Mouse (Mus musculus) layer of hippocampus, adult 18-20 months (tissue): ENCODE measurements around the gene Plekha5. TPM values are rescaled to one million over a fixed set of nuclear protein-coding genes. Genes with fewer than 3 reads are reported as not detected.
A peak's percentile ranks its signal among the peaks of the same experiment; 100 is the strongest.

Experiments used
- DNase-seq, 2 experiments: peaks; one replicate each; pipeline ENCODE4 v3.0.0; 2022; ENCODE audit warnings: low spot score in 2 of 2
- total RNA-seq, 2 experiments: library from RNA; stranded (reverse); gene quantifications; 2 replicates each; pipeline ENCODE4 v1.2.3; 2021

Plekha5 gene
- total RNA-seq, 2 experiments from 2014 or later, result 99.4 to 104 TPM

- no peak for DNase-seq
Measured at GRCm38 (mm10) chr6:140454388-140454787, 30.5 kb downstream of the Plekha5 start.

DNA sequence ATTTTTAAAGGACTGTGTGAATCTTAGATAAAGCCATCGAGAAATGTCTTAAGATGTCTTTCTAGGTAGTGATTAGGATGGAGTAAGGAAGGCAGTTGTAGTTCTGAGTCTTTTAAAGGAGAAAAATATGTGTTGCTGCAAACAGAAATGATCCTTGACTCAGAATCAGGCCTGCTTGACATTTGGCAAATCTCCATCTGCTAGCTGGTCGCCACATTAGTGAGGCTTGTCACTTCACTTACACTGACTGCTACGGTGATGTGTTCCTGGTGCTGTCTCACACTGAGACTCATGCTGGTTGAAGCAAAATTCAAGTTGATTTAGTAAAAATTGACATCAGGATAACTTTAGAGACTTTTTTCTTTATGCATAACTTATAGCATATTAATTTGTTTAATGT, 32.0 kb downstream of the Plekha5 start:
- no peak for DNase-seq

DNA sequence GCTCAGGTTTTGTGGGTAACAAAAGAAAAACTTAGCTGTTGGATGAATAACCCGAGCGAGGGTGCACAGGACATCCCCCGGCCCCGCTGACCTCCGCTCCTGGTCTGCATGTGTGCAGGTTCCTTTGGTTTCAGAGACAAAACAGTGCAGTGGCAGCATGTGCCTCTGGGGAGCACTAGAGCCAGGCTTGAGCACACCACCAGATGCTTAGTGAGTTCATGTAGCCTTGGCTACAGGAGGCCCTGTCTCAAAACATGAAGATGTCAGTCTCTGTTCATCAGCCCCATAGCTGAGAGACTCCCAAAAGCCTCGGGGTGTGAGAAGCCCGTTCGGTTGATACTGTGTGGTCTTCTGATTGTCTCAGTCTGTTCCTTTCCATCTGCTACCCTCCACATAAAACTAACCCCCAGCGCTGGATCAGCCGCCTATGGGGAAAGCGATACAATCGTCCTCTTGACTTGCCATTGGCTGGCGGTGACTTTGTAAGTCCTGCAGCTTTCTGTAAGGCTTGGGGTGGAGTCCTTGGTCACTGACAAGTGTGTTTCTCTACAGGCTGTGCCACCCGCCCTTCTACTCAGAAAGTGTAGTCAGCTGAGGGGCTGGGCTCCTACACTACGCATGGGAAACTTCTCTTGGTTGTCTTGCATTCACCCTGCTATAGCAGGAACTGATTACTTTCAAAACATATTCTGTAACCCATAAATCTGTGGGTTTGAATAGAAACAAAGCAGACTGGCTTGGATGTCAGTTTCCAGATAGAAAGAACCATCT, 32.7 kb downstream of the Plekha5 start:
- DNase-seq, result no peak

DNA sequence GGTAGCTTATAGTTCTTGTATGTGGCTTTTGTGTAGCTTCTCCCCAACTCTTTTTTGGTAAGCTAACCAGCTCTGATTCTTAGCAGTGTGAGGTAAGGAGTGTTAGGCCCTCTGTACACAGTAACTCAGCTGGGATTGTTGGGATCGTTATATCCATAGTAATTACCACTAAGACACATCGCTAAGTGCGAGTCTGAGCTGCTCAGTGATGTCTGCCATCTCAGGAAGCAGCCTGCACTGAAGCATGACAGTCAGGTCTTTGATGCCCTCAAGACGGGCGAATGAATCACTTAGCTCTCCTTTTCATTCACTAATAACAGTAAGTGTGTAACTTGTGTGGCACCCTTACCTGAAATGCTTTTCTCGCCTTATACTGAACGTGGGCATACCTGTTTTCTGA, 36.5 kb downstream of the Plekha5 start:
- no peak for DNase-seq

GRCm38 (mm10) chr6:140464818-140465217, 41.0 kb downstream of the Plekha5 start:
- no peak for DNase-seq

DNA sequence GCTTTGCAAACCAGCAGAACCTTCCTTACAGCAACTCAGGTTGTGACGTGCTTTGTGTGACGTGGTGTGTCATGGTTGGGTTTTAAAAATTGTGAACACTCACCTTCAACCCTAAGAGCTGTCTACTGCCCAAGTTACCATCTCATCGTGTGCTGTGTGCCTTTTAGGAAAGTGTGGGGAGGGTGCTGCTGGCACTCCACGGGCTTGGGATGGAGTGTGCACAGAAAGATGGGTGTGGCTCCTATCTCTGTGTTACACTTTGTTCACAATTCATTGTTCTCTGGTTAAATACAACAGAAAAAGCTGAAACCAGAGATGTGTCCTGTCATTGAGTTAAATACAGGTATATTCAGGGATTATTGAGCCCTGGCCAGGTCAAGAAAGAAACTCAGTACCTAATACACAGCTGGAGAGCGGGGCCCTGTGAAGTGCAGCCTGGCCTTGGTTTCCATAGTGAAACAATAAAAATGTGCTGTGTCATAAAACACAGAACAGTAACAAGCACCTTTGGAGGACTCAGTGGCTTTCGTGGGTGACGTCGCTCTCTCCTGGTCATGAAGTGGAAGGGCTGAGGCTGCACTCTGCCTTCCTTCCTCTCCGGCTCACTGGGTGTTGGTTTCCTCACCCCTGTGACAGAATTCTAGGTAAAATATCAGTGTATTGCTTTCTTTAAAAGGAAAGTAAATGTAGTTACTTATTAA, 42.2 kb downstream of the Plekha5 start:
- no peak for DNase-seq

GRCm38 (mm10) chr6:140466841-140467240, 43.0 kb downstream of the Plekha5 start:
- DNase-seq, result no peak

DNA sequence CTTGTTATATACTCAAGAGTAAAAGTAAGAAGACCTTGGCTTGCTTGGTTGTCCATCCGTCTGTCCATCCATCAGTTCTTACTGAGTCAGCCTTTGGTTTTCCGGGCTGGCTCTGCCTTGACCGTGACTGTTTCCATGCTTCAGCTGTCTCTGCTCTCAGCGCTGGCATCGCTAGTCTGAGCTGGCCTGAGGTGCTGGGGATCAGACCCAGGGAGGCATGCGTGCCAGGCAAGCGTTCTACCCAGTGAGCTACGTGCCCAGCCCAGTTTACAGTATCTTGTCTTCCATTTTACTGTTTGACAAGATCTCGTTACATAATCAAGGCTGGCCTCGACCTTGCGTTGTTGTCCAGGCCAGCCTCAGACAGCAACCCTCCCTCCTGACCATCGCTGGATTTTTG, 44.0 kb downstream of the Plekha5 start:
- DNase-seq, result no peak

- DNase-seq, result no peak
Measured at GRCm38 (mm10) chr6:140469791-140470190, 45.9 kb downstream of the Plekha5 start.

- DNase-seq, result no peak
Measured at GRCm38 (mm10) chr6:140471751-140472150, 47.9 kb downstream of the Plekha5 start.

DNA sequence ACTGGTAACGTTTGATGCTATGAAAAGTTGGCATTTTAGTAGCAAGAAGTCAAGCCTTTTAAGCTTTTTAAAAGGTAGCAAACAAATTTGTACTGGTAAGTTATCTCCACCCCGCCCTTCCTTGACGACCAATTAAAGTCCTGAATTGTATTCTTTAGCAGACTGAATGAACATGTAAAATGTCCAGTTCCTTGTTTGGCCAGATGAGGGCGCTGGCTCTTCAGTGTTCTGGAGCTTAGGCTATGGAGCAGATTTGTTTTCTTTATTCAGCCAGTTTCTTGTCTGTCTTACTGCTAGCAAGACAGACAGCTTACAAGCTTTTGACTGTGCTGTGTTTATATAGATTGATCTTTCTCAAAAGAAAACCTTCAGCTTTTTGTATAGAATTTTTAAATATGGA, 48.5 kb downstream of the Plekha5 start:
- peak; percentile 60 to 90 for DNase-seq

DNA sequence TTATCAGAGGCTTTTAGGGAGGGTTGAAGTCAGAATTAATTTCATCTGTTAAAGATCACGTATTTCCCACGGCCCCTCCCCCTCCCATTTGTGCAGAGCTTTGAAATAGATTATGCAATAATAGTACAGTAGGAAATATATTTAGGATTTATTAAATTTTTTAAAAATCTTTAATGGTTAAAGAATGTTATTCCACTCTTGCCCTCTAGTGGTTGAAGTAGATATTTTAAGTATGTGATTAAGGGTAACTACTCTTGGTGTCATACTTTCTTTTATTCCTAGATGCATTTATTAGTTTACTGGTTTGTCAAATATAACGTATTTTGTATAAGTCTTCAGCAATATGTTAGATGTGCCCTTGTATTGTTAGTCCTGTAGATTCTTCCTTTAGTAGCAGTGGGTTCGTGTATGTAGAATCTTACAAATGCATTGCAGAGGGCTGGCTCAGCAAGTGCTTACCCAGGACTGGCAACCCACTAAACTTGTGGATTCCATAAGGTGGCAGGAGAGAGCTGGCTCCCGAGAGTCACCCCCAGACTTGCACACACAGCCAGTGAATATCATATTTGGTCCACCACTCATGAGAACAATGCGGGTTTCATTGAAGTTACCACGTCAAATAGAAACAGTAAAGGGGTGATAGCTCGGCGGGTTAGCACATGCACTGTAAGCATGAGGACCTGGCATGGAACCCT, 51.7 kb downstream of the Plekha5 start:
- no peak for DNase-seq

- no peak for DNase-seq
Measured at GRCm38 (mm10) chr6:140476981-140477380, 53.1 kb downstream of the Plekha5 start.

GRCm38 (mm10) chr6:140478031-140478430, 54.2 kb downstream of the Plekha5 start:
- DNase-seq, result no peak

DNA sequence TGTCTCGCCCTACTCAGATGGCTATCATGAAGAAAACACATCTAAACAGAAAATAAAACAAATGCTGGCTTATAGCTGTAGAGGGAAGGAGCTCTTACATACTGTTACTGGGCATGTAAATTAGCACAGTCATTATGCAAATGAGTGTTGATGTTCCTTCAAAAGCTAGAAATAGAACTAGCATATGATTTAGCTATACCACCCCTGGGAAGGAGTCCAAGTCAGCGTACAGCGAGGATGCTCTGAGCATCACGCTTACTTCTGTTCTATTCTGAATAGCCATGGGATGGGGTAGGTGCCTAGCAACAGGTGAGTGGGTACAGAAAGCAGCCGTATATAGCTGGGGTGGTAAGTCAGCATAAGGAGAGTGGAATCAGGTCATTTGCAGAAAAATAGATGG, 55.1 kb downstream of the Plekha5 start:
- peak in 1 of 2 experiments; percentile 58 for DNase-seq

GRCm38 (mm10) chr6:140480425-140481081, 56.7 kb downstream of the Plekha5 start:
- DNase-seq, result no peak

GRCm38 (mm10) chr6:140481701-140482460, 58.0 kb downstream of the Plekha5 start:
- DNase-seq, result peak in 1 of 2 experiments; percentile 69

DNA sequence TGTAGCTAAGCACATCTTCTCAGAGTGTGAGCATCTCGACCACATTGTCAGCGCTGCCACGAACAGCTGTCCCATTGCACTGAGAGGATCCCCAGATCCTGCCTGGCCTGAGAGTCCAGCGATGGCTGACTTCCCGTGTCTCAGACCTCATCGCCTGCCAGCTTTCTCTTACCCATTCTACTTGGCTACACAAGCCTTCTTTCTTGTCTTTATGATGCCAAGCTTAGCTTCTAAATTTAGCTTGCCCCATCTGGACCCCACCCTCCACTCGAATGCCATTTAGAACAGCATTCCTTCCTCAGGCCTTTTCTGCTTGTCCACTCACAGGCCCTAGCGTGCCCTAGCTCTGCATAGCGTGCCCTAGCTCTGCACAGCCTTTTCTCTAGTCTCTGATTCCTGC, 60.3 kb downstream of the Plekha5 start:
- no peak for DNase-seq

DNA sequence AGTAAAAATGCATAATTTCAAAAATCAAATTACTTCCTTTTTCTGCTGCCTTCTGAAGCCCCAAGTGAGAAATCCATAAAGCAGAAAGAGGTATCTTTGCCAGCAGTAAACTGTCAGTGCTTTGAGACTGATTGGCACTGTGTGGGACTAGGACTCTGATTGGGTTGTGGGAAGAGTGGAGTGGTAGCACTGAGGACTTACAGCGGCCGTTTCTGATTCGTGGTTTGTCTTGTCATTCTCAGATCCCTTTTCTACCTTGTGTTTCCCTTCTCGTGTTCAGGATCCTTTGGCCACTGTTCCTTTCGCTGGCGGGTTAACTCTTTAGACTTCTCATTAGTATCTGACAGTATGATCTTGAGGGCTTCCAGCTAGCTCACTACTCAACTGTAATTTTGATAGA, 61.8 kb downstream of the Plekha5 start:
- DNase-seq, result no peak

DNA sequence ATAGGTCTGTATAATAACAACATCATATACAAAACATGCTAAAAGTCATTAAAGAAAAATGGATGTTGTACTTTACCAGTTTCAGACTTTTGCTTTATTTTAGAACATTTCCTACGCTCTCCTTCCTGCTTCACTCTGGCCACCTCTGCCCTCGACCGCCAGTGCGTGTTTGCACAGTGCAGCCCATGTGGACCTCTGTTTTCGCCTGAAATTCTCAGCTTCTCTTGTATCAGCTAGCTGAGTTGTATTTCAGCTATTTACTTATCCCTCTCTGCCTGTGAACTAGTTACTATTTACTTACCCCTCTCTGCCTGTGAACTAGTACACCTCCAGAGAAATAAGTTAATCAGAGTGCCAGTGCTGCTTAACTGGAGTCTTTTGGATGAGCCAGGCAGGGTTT, 62.8 kb downstream of the Plekha5 start:
- DNase-seq, result no peak

- DNase-seq, result no peak
Measured at GRCm38 (mm10) chr6:140487489-140487888, 63.6 kb downstream of the Plekha5 start.
